ENCODE assay signal across 27 mouse cellular contexts in the genomic region with DNA sequence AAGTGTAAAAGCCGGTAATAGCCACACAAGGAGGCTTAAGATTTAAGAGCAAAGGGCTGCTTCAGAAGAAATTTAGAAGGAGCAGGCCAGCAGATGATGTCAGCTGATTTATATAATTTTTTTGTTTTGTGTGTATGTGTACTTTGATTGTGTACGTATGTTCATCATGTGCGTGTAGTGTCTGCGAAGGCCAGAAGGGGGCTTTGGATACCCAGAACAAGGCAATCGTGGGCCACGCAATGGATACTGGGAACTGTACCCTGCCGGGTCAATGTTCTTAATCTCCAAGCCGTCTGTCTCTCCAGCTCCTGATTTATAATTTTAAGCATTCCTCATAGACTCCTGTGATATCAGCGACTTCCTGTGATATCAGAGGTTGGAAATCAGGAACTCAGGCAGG. TPM values are rescaled to one million over a fixed set of nuclear protein-coding genes. Genes with fewer than 3 reads are reported as not detected.
"Had no signal": no experiment of that assay in that cellular context is flagged by ENCODE, and none has a peak within 500 bp of the region (broad histone marks: within the 10 kb centered on the region; RNA-seq: fewer than 3 reads in every experiment).

No protein-coding gene starts in this region.

- H3K9me3 ChIP-seq: heart, embryonic 10.5 days; hindbrain, embryonic 12.5 days; intestine, embryonic 15.5 days; limb, embryonic 15.5 days; liver, embryonic 12.5 days had no signal

- H3K4me1 ChIP-seq: limb, embryonic 13.5 days; liver, embryonic 12.5 days had no signal

- H3K27ac ChIP-seq: gastrocnemius, adult 2 months; heart, embryonic 10.5 days; hindbrain, embryonic 10.5 days; hindbrain, embryonic 12.5 days; hindbrain, embryonic 14.5 days; intestine, embryonic 15.5 days; limb, embryonic 13.5 days; limb, embryonic 15.5 days; liver, embryonic 12.5 days; liver, embryonic 14.5 days had no signal

- ATAC-seq: hindbrain, embryonic 16.5 days; inflammation-experienced regulatory T-cells, adult 6 months; intestine, postnatal 0 days had no signal

- DNase-seq: gastrocnemius, adult 2 months; gastrocnemius, postnatal 10 days; gastrocnemius, postnatal 25 days; heart, adult 18-20 months; heart, postnatal 10 days; heart, postnatal 4 days; kidney, adult 18-20 months; kidney, adult 8-10 months; kidney, postnatal 14 days; kidney, postnatal 36 days; layer of hippocampus, postnatal 36 days; left cerebral cortex, postnatal 4 days had no signal

- H3K36me3 ChIP-seq: heart, embryonic 10.5 days; heart, embryonic 12.5 days; intestine, embryonic 15.5 days; limb, embryonic 13.5 days; limb, embryonic 15.5 days; liver, embryonic 12.5 days had no signal

- H3K4me2 ChIP-seq: heart, embryonic 12.5 days; hindbrain, embryonic 12.5 days; hindbrain, embryonic 14.5 days; intestine, embryonic 15.5 days; limb, embryonic 13.5 days; limb, embryonic 15.5 days; liver, embryonic 12.5 days had no signal

- H3K9ac ChIP-seq: heart, embryonic 12.5 days; hindbrain, embryonic 12.5 days; hindbrain, embryonic 14.5 days; intestine, embryonic 15.5 days; limb, embryonic 13.5 days; limb, embryonic 15.5 days; liver, embryonic 12.5 days; liver, embryonic 14.5 days had no signal

- H3K4me3 ChIP-seq: gastrocnemius, adult 2 months; heart, embryonic 10.5 days; heart, embryonic 12.5 days; hindbrain, embryonic 10.5 days; hindbrain, embryonic 12.5 days; intestine, embryonic 15.5 days; limb, embryonic 13.5 days; limb, embryonic 15.5 days; liver, embryonic 12.5 days had no signal

RNA-seq across cellular contexts. Expression of gene Meis3, which starts 13.6 kb away (rescaled TPM):
- total RNA-seq: granulocyte monocyte progenitor cell, adult 5-6 weeks had no signal

RNA-seq across cellular contexts. Expression of gene Slc8a2, which starts 31.7 kb away (rescaled TPM):
- total RNA-seq: granulocyte monocyte progenitor cell, adult 5-6 weeks; liver, adult 2 months had no signal
- polyA plus RNA-seq: inflammation-experienced regulatory T-cells, adult 6 months; liver, embryonic 12.5 days had no signal
